Mouse (Mus musculus) urinary bladder, postnatal 4 days (tissue): ENCODE measurements around the gene Itgae.
A peak's percentile ranks its signal among the peaks of the same experiment; 100 is the strongest.
"Not testable (repeated sequence)": the region's sequence is repeated elsewhere in the genome, so short reads cannot be mapped to it uniquely, and the experiment has no call there.

Experiments used
- DNase-seq, 2 experiments: peaks; one replicate each; pipeline ENCODE4 v3.0.0; 2021 to 2022; ENCODE audit warnings: low spot score in 2 of 2

Gene Itgae

GRCm38 (mm10) chr11:73094231-73094995, 4.0 kb downstream of the Itgae start:
- DNase-seq, result no peak

- DNase-seq, result no peak
These were observed 8.5 kb downstream of the Itgae start for GRCm38 (mm10) chr11:73098860-73099259.

GRCm38 (mm10) chr11:73099976-73100750, 9.8 kb downstream of the Itgae start:
- DNase-seq, result no peak

GRCm38 (mm10) chr11:73101308-73101707, 10.9 kb downstream of the Itgae start:
- DNase-seq, result no peak

GRCm38 (mm10) chr11:73105246-73105645, 14.9 kb downstream of the Itgae start:
- DNase-seq, result no peak

GRCm38 (mm10) chr11:73107358-73107757, 17.0 kb downstream of the Itgae start:
- not testable (repeated sequence) for DNase-seq

GRCm38 (mm10) chr11:73108195-73108897, 18.0 kb downstream of the Itgae start:
- no peak for DNase-seq

- no peak for DNase-seq
These were observed 18.7 kb downstream of the Itgae start for GRCm38 (mm10) chr11:73108898-73109625.

- DNase-seq, result no peak
These were observed 19.6 kb downstream of the Itgae start for GRCm38 (mm10) chr11:73109941-73110340.

GRCm38 (mm10) chr11:73111414-73111813, 21.0 kb downstream of the Itgae start:
- no peak for DNase-seq

GRCm38 (mm10) chr11:73126495-73126894, 36.1 kb downstream of the Itgae start:
- DNase-seq, result no peak

- DNase-seq, result no peak
These were observed 40.6 kb downstream of the Itgae start for GRCm38 (mm10) chr11:73131020-73131419.

- no peak for DNase-seq
These were observed 42.6 kb downstream of the Itgae start for GRCm38 (mm10) chr11:73132999-73133398.

- DNase-seq, result no peak
These were observed 43.8 kb downstream of the Itgae start for GRCm38 (mm10) chr11:73134222-73134621.

- no peak for DNase-seq
These were observed 46.2 kb downstream of the Itgae start for GRCm38 (mm10) chr11:73136587-73136986.

- no peak for DNase-seq
These were observed 46.7 kb downstream of the Itgae start for GRCm38 (mm10) chr11:73137116-73137515.

- DNase-seq, result peak; percentile 87 to 92
These were observed 47.5 kb downstream of the Itgae start, which contains the start of gene Haspin for GRCm38 (mm10) chr11:73137591-73138501. TSS of gene Haspin (minus strand) at chr11:73138294.

GRCm38 (mm10) chr11:73144261-73144681, 53.9 kb downstream of the Itgae start:
- DNase-seq, result no peak

GRCm38 (mm10) chr11:73146026-73146974, 55.9 kb downstream of the Itgae start:
- no peak for DNase-seq
